Mouse (Mus musculus) heart, postnatal 14 days (tissue): Measurements from ENCODE around the gene Gm2042. TPM values are rescaled to one million over a fixed set of nuclear protein-coding genes. Genes with fewer than 3 reads are reported as not detected.
"Not testable (repeated sequence)": the region's sequence is repeated elsewhere in the genome, so short reads cannot be mapped to it uniquely, and the experiment has no call there.

ENCODE experiments used
- DNase-seq, 2 experiments: peaks; one replicate each; pipeline ENCODE4 v3.0.0; 2021 to 2022
- intact Hi-C: fragments of 180-260 bp; cut with DNase I; formaldehyde crosslinking; loops from one replicate; pipeline ENCODE4 v1.15.1; 2025
- long read RNA-seq, 2 experiments: library from polyadenylated mRNA; stranded (forward); transcript quantifications; one replicate each; pipeline ENCODE4 v2.0.0; 2021
- total RNA-seq, 2 experiments: library from RNA; stranded (reverse); gene quantifications; 2 replicates each; pipeline ENCODE4 v1.2.3; 2021

The Gm2042 gene
- total RNA-seq = not detected
- long read RNA-seq, experiment 1 = 0 reads
- long read RNA-seq, experiment 2 = 0 reads

DNA sequence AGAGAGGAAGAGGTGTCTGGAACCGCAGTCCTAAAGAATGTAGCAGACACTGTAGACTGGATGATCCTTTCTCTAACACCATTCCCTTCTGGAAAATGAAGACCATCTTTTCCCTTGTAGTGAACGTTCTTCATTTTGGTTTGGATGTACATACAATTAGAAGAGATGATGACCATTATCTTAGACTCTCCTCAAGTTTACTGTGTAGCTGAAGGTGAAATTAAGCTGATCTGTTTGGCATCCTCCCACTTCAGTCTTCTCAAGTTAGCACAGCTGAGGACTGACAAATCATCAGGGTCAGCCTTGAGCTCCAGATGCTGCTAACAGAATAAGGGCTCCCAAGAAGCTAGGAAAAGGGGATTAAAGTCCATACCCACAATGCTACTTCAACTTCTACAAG is at the start of gene Gm2042:
Gm2042 (plus strand) TSS at position 301 of the 400 bp plus-strand sequence.
- DNase-seq, intact Hi-C loops: not testable (repeated sequence)

DNA sequence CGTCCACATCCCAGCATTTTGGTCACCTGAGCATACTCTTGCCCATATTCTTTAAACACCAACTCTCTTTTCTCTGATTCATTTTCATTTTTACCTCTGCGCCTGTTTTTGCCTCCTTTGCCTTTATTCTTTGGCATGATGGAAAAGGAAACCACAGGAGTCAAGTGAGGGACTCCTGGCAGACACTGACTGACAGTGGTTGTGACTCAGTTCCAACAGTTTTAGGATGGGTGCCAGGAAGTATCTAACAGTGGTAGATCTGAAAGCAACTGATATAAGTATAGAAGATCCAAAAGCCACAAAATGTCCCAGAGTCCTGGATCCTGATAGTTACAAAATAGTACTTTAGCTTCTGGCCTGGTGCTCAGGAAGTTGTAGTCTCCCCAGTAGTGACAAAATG is 34.2 kb upstream of the Gm2042 start, which contains the start of gene Gm2035:
Gm2035 (minus strand) TSS at position 137 of the 400 bp plus-strand sequence.
- DNase-seq, intact Hi-C loops: not testable (repeated sequence)

DNA sequence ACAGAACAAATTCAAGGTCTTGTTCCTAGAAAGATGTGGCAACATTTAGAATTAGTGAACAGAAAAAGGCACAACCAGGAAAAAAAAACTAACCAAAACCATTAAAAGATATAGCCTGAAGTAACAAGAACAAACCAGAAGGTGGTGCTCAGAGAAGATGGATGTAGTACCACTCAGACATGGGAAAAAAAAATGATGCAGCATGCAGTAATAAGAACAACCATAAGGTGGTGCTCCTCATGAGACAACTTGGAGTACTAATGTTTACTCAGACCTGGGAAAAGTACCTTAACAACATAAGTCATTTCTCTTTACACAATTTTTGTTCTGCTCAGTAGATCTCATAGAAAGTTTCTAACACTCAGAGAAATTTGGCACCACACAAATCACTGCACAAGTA is 30.1 kb downstream of the Gm2042 start:
- DNase-seq, intact Hi-C loops: not testable (repeated sequence)

DNA sequence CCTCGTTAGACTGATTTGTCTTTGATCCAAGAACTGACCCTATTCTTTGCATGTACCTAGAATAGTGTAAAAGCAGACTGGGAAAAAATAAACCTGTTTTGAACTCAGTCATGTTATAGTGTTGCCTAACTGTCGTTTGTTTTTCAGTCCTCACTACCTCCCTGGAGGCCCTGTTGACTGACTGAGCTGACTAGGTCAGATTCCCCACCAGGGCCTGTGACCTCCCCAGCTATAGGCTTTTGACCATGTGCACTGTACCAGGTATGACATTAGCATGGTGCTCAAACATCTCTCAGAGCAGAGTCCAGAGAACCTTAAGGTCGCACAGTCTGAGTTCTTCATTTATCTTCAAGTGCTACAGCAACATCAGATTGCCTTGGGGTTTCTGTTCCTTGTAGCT is 50.2 kb downstream of the Gm2042 start:
- intact Hi-C loops, DNase-seq: not testable (repeated sequence)

Other genes with a start within 250 kb of the Gm2042 start
- gene Gm21319, start 178.3 kb upstream of the Gm2042 start, total RNA-seq = not detected
- not detected for gene Gm21936, start 158.6 kb upstream of the Gm2042 start, total RNA-seq
- gene BB287469, start 137.5 kb upstream of the Gm2042 start, total RNA-seq = not detected
- gene Gm2001, start 111.7 kb upstream of the Gm2042 start, total RNA-seq = not detected
- not detected for gene Gm2016, start 80.0 kb upstream of the Gm2042 start, total RNA-seq
- not detected for gene Gm2022, start 58.7 kb upstream of the Gm2042 start, total RNA-seq
- gene Gm2035, start 34.2 kb upstream of the Gm2042 start, total RNA-seq = not detected
- not detected for gene Gm2075, start 57.8 kb downstream of the Gm2042 start, total RNA-seq
- gene Gm6803, start 64.7 kb downstream of the Gm2042 start, total RNA-seq = not detected
- gene Gm2056, start 72.9 kb downstream of the Gm2042 start, total RNA-seq = not detected
- not detected for gene Gm16368, start 129.6 kb downstream of the Gm2042 start, total RNA-seq
- not detected for gene Gm10436, start 228.0 kb downstream of the Gm2042 start, total RNA-seq